Mouse (Mus musculus): ENCODE measurements around the gene Map9.
"Not testable (repeated sequence)": the region's sequence is repeated elsewhere in the genome, so short reads cannot be mapped to it uniquely, and the experiment has no call there.

Map9 gene

DNA sequence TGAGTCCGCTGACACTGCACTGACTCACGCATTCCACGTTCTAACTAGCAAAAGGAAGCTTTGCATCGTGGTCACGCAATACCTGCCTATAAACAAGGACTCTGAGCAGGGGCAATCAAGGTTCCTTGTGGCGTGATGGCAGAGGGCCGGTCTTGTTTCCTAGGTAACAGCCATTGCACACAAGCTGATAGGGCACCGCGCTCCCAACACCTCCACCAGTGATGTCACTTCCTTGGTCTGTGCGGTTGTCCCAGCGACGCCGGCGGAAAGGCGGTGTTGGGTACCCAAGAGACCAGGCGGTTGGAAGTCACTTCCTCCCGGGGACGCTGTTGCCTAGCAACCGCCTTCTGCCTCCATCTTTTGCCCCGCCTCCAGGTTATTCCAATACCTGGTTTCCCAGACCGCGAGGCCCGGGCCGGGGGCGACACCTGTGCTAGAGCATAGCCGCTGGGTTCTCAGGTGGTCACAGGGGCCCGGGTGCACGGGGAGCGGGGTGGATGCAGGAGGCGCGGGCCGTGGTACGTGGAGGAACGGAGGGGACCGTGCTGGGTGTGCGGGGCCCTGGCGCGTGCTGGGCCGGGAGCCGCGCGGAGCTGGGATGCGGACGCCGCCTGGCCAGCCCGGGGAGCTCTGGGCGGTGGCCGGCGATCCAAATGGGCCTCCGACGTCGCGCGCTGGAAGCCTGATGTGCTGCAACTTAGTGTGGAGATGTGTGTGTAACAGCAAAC, at the start of gene Map9:
Gene Map9, plus strand, starts transcription at position 248 of the 728 bp plus-strand sequence.
- DNase-seq (ENCODE audit: low spot score in 2 of 2), result peak; percentile 98 to 100

DNA sequence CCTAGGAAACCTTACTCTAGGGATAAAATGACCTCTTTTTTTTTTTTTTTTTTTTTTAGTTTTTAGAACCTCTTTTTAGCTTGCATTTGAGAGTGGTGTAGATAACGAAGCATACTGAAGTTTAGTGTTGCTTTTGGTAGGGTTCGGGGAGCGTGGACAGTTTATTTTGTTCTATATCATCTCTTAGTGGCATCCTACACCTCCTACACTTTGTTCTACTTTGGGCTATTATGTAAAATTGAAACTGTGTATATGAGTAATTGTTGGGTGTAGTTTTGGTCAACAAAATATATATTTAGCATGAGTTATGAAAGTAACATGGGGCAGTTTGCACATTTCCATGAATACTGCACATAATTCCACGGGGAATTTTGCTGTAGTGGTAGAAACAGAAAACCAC, 42.1 kb upstream of the Map9 start:
- no peak for DNase-seq (ENCODE audit: low spot score in 2 of 2)

DNA sequence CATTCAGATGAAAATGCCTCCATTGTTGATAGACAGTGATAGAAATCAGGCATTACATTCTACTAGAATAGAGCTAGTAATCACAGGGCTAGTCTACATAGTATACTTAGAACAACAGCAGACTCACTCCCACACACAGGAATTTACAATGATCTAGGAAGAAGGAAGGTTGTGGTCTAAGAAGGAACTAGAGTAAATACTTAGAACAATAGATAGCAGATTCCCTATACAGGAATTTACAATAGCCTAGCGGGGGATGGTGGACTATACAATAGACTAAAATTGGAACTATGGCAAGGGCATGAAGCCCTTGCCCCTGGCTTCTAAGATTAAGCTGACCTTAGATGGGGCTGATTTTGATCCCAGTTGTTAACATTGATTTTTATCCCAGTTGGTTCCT, 31.1 kb upstream of the Map9 start:
- DNase-seq (ENCODE audit: low spot score in 2 of 2), result not testable (repeated sequence)

DNA sequence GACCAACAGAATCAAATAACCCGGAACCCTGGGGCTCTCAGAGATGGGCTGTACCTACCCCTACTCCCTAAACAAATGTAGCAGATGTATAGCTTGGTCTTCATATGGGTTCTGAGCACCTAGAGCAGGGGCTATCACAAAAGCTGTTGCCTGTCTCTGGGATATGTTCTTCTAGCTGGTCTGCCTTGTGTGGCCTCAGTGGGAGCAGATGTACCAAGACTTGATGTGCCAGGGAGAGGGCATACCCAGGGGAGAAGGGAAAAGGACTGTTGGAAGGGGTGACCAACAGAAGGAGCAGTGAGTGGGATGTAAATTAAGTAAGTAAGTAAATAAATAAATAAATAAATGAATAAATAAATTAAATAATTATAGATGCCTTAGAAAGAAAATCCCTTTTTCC, 25.8 kb upstream of the Map9 start:
- DNase-seq (ENCODE audit: low spot score in 2 of 2), result no peak

DNA sequence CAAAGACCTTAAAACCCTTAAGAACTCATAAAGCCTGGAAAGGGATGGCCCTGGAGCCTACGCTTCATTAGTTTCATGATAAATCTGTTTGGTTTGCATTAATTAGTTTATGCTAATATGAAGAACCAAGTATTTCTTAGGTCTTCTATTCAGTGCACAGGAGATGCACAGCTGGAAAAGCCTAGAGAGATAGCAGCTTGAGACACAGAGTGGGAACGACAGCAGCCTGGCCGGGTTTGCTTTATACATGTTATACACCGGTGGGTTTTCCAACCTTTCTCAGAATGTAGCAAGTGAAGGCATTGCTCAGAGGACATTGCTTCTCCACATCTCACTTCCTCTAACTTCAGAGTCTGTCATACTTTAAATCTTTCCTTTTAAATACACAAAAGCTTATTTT, 25.3 kb upstream of the Map9 start:
- DNase-seq (ENCODE audit: low spot score in 2 of 2), result no peak

DNA sequence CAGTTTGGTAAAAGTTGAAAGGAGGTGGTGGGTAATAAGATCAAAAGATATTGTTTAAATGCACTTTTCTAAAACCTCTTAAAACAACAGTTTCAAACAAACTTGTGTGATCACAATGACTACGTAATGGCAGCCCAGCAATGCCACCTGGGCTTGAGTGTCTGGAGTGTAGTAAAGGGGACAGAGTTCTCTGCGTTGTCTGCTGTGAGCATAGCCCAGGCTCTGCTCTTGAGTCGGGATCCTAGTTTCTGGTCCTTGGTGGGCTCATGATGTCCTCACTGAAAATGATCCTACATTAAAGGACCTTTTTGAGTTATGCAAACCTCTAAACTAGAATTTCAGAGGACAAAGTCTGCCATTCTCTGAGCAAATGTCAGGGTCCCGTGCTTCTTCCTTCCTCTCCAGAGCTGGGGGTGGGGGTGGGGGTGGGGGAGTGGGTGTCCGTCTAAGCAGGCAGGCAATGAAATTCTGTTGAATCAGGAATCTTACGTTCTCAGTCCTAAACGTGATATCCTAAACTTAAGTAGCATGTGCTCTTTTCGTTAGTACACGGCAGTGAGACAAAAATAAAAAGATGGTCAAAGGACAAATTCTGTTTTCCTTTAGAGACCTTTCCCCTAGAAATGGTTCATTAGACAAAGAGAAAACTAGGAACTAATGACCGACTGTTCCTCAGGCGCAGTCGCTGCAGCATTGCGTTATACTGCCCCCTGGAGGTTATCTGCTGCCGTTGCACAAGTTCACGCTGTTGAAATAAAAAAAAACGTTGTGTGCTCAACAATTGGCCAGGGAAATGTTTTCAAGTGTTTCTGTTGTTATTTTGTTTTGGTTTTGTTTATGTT, 24.5 kb upstream of the Map9 start:
- DNase-seq (ENCODE audit: low spot score in 2 of 2), result peak in 1 of 2 experiments; percentile 48

DNA sequence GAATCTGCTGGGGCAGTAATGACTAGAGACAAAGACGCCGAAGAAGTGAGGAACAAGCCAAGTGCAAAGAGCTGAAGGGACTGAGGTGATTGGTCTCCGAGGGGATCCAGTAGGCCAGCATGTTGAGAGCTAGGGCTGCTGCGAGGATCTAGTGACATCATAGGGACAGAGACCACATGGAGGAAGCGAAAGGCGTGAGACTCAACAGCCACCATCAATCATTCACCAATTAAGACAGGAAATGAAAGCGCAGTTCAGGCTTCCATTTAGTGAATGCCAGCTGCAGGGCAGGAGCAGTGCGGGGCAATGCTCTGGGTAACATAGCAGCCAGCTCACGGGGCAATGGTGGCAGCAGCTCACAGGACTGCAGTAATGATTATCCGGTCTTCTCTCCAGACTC, 17.7 kb upstream of the Map9 start:
- no peak for DNase-seq (ENCODE audit: low spot score in 2 of 2)

DNA sequence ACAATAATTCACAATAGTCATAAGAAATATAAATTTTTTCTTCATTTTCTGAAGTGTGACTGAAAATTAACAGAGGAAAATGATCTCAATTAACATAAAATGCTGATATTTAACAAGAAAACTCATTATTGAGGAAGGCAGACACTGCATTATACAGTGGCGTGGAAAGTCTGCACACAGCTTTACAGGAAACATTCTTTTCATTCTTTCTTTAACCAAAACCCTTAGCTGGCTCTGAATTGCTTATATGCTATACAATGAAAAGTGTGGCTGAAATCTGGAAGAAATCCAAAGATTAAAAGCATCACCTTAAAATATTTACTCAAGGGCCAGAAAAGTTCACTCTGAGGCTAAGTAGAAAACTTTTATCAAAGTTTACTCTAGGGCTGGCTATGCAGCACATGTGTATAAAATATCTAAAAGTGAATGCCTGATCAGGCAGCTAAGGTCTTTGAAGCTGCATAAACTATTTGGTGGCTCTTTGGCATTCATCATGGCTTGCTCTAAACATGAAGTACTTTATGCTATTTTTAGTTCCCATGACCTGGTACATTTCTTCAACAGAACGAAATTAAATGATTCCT, 9.5 kb upstream of the Map9 start:
- no peak for DNase-seq (ENCODE audit: low spot score in 2 of 2)

DNA sequence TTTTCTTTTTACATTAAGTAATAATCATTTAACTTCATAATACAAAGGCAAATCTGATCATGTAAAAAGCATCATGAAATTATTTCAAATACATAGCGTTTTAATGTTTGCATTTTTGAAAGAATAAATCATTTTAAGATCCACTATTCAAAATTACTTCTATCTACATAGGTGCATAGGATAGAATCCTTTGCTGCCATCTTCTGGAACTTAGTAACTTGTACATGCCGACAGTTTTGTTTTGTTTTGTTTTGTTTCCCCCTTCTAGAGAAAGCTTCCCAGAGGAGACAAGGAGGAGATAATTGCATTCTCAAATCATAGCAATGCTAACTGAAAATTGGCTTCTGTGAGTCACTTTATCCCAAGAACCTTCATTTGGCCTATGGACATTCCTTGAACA, 7.5 kb upstream of the Map9 start:
- DNase-seq (ENCODE audit: low spot score in 2 of 2), result no peak

DNA sequence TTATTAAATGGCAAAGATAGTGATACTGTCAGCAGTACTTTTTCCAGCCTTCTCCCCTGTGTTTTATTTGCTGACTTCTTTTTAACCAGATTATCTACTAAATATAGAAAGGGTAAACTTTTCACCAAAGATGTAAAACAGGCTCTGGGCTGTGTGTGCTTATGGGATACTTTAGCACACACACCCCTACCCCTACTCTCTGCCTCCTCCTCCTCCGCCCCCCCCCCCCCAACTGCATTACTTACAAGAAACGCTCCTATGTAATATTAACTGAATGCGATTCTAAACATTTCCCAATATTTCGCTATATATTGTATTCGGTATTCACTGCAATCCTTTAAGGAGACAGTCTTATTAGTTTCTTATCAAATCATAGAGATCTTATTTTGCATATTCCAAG, 504 bp upstream of the Map9 start:
- DNase-seq (ENCODE audit: low spot score in 2 of 2), result no peak

DNA sequence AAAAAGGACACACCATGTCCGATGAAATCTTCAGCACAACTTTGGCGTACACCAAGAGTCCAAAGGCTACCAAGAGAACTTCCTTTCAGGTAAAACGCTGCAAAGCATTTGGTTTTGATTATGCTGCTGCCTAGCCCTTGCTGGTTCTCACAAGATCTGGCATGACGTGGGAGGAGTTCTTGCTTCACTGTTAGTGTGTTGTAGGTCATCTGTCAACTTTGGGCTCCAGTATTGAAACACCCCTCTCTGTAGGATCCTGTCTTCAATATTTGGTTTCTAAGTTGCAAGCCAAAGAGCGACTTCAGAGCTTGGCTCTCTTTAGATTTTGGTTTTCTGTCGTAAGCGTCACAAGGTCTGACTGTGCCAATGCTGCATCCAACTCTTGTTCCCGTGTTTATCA, 1.2 kb downstream of the Map9 start:
- no peak for DNase-seq (ENCODE audit: low spot score in 2 of 2)

DNA sequence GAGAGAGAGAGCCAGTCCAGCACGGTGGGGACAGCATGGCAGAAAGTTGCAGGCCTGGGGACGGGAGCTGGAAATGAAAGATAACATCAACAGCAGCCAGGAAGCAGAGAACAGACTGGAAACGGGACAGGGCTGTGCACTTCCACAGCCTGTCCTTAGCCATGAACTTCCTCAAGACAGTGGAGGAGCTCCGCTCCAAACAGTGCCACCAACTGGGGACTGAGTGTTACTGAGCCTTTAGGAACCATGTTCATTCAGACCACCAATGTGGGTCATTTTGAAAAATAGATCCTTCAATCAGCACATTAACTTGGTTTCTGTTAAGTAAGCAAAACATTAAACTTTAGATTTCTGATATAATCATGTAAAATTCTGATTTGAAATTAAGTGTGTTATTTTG, 4.6 kb downstream of the Map9 start:
- DNase-seq (ENCODE audit: low spot score in 2 of 2), result no peak

DNA sequence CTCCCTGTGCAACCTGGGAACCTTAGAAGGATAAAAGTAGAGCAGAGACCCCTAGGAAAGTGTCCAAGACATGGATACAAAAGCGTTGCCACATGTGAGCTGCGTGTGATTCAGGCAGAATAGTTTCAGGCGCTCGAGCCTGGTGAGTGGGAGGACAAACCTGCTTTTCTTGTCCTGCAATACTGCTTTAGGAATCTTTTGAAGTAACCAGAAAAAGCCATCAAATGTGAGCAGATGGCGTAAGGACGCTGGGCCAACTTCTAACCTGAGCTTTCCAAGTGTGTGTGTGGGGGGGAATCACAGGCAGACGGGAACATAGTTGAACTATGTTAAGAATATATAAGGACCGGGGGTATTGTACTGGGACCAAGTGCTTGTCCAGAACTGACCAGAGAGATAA, 6.7 kb downstream of the Map9 start:
- no peak for DNase-seq (ENCODE audit: low spot score in 2 of 2)

DNA sequence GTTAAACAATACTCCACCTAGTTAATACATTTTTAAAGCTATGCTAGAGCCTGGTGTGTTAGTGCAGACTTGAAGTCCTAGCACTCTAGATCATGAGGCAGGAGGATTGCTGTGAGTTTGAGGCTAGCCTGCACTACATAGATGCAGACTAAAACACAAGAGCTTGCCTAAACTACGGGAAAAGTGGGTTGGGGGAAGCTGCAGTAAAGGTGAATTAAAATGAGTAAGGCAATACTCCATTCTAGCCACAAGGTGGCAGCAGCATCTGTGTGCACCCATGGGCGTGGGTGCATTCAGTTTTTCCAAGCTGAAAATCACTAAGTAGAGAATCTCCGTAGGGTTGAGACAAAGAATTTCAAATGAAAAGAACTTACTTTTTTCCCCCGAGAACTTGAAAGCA, 7.1 kb downstream of the Map9 start:
- DNase-seq (ENCODE audit: low spot score in 2 of 2), result no peak

DNA sequence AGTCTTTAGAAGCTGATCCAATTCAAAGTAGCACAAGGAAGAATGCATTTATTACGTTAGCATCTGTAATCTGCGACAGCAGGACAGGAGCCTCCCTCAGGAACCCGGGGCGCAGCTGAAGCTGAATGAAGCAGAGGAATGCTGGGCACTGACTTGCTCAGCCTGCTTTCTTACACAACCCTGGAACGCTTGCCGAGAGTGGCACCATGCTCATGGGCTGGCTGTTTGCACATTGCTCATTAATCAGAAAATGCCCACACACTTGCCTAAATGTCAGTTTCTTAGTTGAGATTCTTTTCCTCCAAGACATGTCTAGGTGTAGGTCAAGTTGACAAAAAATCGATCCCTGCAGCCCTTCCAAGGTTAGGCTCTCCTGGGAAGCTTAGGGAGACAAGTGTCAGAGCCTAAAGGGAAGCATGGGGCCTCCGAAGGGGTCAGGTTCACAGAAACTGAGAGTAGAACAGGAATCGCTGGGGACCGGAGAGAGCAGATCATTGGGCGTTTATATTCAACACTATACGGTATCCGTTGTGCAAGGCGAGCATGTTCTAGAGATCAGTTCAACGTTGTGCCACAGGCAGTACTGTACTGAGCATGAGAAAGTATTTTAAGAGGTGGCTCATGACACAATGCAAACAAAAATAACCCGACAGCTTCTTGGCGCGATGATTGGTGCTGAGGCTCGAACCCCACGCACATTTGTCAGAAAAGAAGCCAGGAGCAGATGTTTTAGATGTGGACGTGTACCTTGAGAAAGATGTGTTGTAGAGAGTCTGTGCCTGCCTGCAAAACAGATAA, 11.4 kb downstream of the Map9 start:
- no peak for DNase-seq (ENCODE audit: low spot score in 2 of 2)

DNA sequence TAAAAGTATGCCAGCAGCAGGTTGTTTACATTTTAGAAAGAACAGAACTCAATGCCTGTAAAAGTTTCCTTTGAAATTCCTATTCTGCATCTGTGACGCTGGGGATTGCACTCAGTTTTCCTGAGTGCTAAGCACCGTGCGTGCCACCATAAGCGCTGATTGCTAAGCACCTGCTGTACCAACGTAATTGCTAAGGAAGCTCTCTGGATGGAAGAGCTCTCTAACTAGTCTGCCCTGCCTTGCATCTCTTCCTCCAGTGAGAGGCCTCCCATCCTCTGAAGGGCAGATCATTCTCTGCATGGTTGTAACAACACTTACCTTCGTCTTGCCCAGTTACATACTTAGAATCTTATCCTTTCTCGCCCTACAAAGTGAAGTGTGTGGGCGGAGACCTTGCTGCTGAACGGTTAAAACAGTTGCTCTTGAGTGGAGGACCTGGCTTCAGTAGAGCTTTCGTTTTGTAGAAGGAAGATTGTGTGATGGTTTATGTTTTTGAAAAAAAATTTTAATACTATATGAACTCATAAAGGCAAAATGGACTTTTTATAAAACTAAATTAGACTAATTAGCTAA, 12.7 kb downstream of the Map9 start:
- DNase-seq (ENCODE audit: low spot score in 2 of 2), result no peak

DNA sequence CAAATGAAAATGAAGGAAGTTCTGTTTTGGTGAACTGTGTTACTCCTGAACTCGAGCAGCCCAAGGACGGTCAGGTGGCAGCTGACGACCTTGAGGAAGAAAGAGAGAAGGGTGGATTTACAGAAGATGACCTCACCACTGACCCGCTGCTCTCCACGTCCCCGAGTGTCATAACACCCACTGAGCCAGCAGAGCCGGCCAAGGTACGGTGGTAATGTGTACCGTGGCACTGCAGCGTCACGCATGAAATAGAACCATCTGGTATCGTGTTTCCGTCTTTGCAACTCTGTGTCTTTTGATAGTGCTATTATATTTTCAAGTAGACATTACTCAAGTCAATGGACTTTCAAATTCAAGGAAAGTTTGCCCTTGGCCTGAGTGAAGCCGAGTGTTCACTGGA, 19.1 kb downstream of the Map9 start:
- no peak for DNase-seq (ENCODE audit: low spot score in 2 of 2)

DNA sequence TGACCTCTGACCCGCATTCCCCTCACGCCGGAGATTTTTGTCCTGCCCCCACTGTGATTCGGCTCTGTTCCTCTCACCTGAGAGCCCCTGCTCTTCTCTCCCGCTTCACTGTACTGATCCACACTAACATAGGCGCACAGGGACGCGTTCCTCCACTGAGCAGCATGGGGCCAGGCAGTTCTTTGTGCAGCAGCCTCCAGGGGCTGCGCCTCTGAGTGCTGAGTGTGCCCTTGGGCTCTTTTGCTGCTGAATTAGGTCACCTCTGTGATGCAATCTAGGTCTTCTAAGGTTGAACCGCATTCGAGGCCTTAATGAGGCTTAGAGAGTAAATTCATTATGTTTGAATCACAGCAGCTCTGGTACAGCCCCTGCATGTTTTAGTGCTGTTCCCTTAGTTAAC, 24.5 kb downstream of the Map9 start:
- no peak for DNase-seq (ENCODE audit: low spot score in 2 of 2)

DNA sequence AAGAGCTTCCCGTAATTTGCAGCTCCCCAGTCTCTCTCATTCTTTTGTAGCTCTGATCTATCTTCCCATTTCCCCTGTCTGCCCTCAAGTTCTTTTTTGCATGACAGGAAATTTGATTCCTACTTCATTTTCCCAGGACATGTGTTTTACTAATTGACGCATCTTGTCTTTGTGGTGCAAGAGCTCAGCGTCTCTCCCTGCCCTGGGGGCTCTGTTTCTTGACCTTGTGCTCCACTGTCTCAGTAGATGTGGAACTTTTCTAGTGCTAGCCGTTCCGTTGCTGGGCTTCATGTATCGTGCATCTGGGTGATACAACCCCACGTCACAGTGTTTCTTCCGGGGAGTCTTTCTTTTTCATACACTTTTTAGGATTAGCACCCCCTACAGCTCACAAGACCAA, 27.2 kb downstream of the Map9 start:
- DNase-seq (ENCODE audit: low spot score in 2 of 2), result no peak

DNA sequence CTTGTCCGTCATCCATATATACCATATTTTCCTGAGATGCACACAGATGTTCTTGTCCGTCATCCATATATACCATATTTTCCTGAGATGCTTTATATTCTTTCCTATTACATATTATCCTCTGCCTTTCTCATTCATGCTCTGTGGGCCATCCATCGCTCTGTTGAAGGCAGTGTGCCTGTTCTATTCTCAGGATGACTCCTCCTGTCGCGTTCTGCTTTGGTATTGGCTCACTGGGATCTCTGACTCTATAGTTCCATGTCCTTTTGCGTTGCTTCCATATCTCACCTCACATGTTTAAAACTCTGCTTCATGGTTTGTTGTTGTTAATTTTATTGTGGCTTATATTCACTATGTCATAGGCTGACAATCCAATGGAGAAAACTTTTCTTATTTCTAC, 48.0 kb downstream of the Map9 start:
- no peak for DNase-seq (ENCODE audit: low spot score in 2 of 2)

DNA sequence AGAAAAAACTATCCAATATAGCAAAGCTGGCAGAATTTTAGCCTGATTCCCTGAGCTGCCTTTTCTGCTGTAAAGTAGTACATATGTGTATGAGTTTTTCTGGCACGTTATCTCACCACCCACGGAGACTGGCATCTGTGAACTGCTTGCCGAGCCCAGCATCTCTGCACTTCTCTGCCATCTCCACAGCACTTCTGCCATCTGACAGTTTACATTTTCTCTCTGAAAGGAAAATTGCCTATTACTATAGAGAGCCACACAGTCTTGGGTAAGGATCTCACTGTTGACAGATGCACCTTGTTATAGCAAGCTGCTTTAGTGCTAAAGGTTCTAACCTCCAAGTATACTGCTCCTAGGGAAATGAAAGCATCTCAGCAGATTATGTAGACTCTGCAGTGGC, 48.5 kb downstream of the Map9 start:
- peak; percentile 46 to 53 for DNase-seq (ENCODE audit: low spot score in 2 of 2)

DNA sequence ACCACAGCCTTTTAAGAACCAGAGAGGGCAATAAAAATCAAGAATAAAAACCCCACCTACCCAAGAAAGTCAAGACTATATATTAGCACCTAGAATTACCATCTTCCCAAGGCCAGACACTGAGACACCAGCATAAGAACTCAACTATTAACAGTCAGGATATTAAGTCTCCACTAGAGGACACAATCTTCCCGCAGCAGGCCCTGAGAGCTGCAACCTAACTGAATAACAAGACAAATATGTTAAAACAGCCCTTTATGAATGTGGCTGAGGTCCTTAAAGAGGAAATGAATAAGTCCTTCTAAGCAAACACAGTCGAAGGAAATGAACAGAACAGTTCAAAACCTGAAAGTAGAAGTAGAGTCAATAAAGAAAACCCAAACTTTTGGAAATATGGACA, 49.6 kb downstream of the Map9 start:
- no peak for DNase-seq (ENCODE audit: low spot score in 2 of 2)
